Comparison of ENCODE assay signal across 9 mouse cellular contexts in the genomic region with DNA sequence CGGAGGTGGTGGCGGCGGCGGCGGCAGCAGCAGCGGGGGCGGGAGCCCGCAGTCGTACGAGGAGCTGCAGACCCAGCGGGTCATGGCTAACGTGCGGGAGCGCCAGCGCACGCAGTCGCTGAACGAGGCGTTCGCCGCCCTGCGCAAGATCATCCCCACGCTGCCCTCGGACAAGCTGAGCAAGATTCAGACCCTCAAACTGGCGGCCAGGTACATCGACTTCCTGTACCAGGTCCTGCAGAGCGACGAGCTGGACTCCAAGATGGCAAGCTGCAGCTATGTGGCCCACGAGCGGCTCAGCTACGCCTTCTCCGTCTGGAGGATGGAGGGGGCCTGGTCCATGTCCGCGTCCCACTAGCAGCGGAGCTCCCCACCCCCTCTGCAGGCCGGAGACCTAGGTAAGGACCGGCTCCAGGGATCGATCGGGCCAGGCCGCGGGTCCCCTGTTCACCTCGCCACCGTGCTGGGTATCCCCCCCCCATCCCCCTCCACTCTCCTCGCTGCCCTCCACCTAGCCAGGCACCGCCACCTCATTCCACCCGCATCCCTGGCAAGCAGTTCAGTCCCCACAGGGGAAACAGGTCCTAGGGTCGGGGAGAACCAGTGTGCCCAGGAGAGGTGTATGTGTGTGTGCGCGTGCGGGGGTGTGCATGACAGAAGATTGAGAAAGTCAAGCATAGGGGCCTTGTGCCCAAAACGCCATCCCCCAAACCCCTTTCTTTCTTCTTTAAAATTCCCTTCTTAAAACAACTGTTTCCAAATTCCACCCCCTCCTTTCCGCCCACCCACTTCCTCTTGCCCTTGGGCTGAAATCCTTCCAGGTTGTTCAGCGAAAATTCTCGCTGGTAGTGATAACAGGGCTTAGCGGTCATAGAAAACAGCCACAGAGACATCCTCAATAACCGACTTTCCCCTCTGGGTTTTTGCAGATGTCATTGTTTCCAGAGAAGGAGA. TPM values are rescaled to one million over a fixed set of nuclear protein-coding genes. Genes with fewer than 3 reads are reported as not detected.
DNase-seq lines count a peak whose midpoint lies in the region; ATAC-seq and TF ChIP-seq lines count a peak whose summit lies in the region.
"Had no signal": no experiment of that assay in that cellular context is flagged by ENCODE, and none has a peak within 500 bp of the region (broad histone marks: within the 10 kb centered on the region; RNA-seq: fewer than 3 reads in every experiment).

No protein-coding gene starts in this region.

- peak overlapping the region; percentile 92 for H3ac ChIP-seq in C2C12 (ENCODE audit: control insufficient read depth, insufficient read length, low read depth)

- TF ChIP-seq EP300 in stomach, postnatal 0 days (optimal IDR thresholded peaks at IDR 0.05): no peak

- no peaks in the 10 kb centered on the region for H3K27me3 ChIP-seq in C2C12 (ENCODE audit: control insufficient read depth, insufficient read depth, insufficient read length)
- H3K27me3 ChIP-seq in heart, embryonic 16.5 days (ENCODE audit: control insufficient read depth, insufficient read depth, low read length): peaks cover 77% of the 10 kb centered on the region
- peaks cover 81% of the 10 kb centered on the region for H3K27me3 ChIP-seq in liver, embryonic 11.5 days (replicated peaks; ENCODE audit: control insufficient read depth, insufficient read depth, low read length)
- H3K27me3 ChIP-seq in stomach, postnatal 0 days (ENCODE audit: control insufficient read depth, insufficient read depth, low read length): peaks cover 7% of the 10 kb centered on the region; the same call in 1 of the 2 replicates

- TF ChIP-seq CTCF in C2C12 (IDR thresholded peaks at IDR 0.05; ENCODE audit: control insufficient read depth, insufficient read depth, insufficient read length): no peak
- TF ChIP-seq CTCF in cortical plate, adult 2 months (IDR thresholded peaks at IDR 0.05; ENCODE audit: extremely low read depth, insufficient read depth, low read length): no peak
- no peak for TF ChIP-seq CTCF in stomach, postnatal 0 days (IDR thresholded peaks at IDR 0.05; ENCODE audit: low read depth)

- no peaks in the 10 kb centered on the region for H3K4me1 ChIP-seq in cortical plate, adult 2 months (ENCODE audit: control insufficient read depth, insufficient read depth, low read length)
- peaks cover 15% of the 10 kb centered on the region; the same call in 1 of the 2 replicates for H3K4me1 ChIP-seq in heart, embryonic 16.5 days (ENCODE audit: control insufficient read depth, insufficient read depth, low read length)
- no peaks in the 10 kb centered on the region; the same call in none of the 2 replicates for H3K4me1 ChIP-seq in liver, embryonic 11.5 days (replicated peaks; ENCODE audit: control insufficient read depth, insufficient read depth, low read length)
- H3K4me1 ChIP-seq in stomach, postnatal 0 days (replicated peaks; ENCODE audit: control insufficient read depth, insufficient read depth): no peaks in the 10 kb centered on the region

- peak overlapping the region; percentile 75 for H3K9ac ChIP-seq in heart, embryonic 16.5 days (ENCODE audit: low read length)
- peak overlapping the region; percentile 60 for H3K9ac ChIP-seq in liver, embryonic 11.5 days (ENCODE audit: low read depth, low read length)
- peak overlapping the region; percentile 69 for H3K9ac ChIP-seq in stomach, postnatal 0 days (ENCODE audit: low read length)

- H3K79me3 ChIP-seq in C2C12 (ENCODE audit: low read depth): peaks cover 2% of the 10 kb centered on the region

- no peak overlapping the region for H3K27ac ChIP-seq in cortical plate, adult 2 months (ENCODE audit: insufficient read depth, low read length)
- H3K27ac ChIP-seq in heart, embryonic 16.5 days (ENCODE audit: low read length): peak overlapping the region; percentile 83
- peak overlapping the region; percentile 61 for H3K27ac ChIP-seq in liver, embryonic 11.5 days (ENCODE audit: low read depth, low read length)
- peak overlapping the region; percentile 78 for H3K27ac ChIP-seq in stomach, postnatal 0 days (replicated peaks)
- H3K27ac ChIP-seq: macrophage had no signal

- peaks cover 23% of the 10 kb centered on the region for H3K79me2 ChIP-seq in C2C12 (ENCODE audit: control insufficient read depth, insufficient read depth)

- peak; percentile 16; the same call in 1 of the 2 replicates for ATAC-seq in heart, embryonic 16.5 days (replicated peaks; ENCODE audit: extremely low read depth, insufficient read depth, low FRiP score)
- 0 out of 2 replicates have a peak, but pooled peaks have one; percentile 34 for ATAC-seq in liver, embryonic 11.5 days (replicated peaks; ENCODE audit: low FRiP score)
- ATAC-seq in stomach, postnatal 0 days (ENCODE audit: low FRiP score, low TSS enrichment): peak; percentile 35

- H3K4me3 ChIP-seq in C2C12 (ENCODE audit: insufficient read depth, poor library complexity, severe bottlenecking): peak overlapping the region; percentile 41
- peak overlapping the region; percentile 10; the same call in 1 of the 2 replicates for H3K4me3 ChIP-seq in cortical plate, adult 2 months (ENCODE audit: insufficient read depth, low read length)
- H3K4me3 ChIP-seq in heart, embryonic 16.5 days (ENCODE audit: low read length): peak overlapping the region; percentile 74
- H3K4me3 ChIP-seq in liver, embryonic 11.5 days (ENCODE audit: low read depth, low read length): peak overlapping the region; percentile 50
- H3K4me3 ChIP-seq in stomach, postnatal 0 days (ENCODE audit: low read depth, low read length): peak overlapping the region; percentile 67

- DNase-seq in gastrocnemius, postnatal 25 days: peak; percentile 6
- no peak for DNase-seq in gastrocnemius, adult 18-20 months (ENCODE audit: low spot score)
- peak; percentile 40 for DNase-seq in liver, embryonic 11.5 days (ENCODE audit: low spot score)
- DNase-seq in stomach, postnatal 0 days (ENCODE audit: low spot score): no peak
- no peak for DNase-seq in layer of hippocampus, adult 11-12 months (ENCODE audit: low spot score)

- peak overlapping the region; percentile 85 for H3K4me2 ChIP-seq in heart, embryonic 16.5 days (ENCODE audit: low read depth, low read length)
- H3K4me2 ChIP-seq in liver, embryonic 11.5 days: peak overlapping the region; percentile 73
- peak overlapping the region; percentile 78 for H3K4me2 ChIP-seq in stomach, postnatal 0 days (replicated peaks; ENCODE audit: low read depth)

- H3K9me3 ChIP-seq in heart, embryonic 16.5 days (replicated peaks; ENCODE audit: control insufficient read depth, low read length): no peaks in the 10 kb centered on the region
- H3K9me3 ChIP-seq in liver, embryonic 11.5 days (ENCODE audit: control insufficient read depth, low read length): no peaks in the 10 kb centered on the region
- no peaks in the 10 kb centered on the region for H3K9me3 ChIP-seq in stomach, postnatal 0 days (ENCODE audit: control insufficient read depth, low read length)

- TF ChIP-seq POLR2A in cortical plate, adult 2 months (IDR thresholded peaks at IDR 0.05; ENCODE audit: extremely low read depth, insufficient read depth, low read length): no peak

- under 1% methylated on average over 54 of the region's 56 CpGs for WGBS in heart, embryonic 16.5 days
- WGBS in liver, embryonic 11.5 days: under 1% methylated on average over 53 of the region's 56 CpGs
- whole genome bisulfite sequencing in stomach, postnatal 0 days: 3% methylated on average over 47 of the region's 56 CpGs

- no peaks in the 10 kb centered on the region for H3K36me3 ChIP-seq in C2C12 (ENCODE audit: control insufficient read depth, insufficient read depth)
- H3K36me3 ChIP-seq in heart, embryonic 16.5 days (ENCODE audit: control insufficient read depth, insufficient read depth): no peaks in the 10 kb centered on the region
- H3K36me3 ChIP-seq in liver, embryonic 11.5 days (ENCODE audit: control insufficient read depth, insufficient read depth, low read length): no peaks in the 10 kb centered on the region
- no peaks in the 10 kb centered on the region for H3K36me3 ChIP-seq in stomach, postnatal 0 days (ENCODE audit: control insufficient read depth, insufficient read depth, low read length)

TF ChIP-seq in C2C12, 6 proteins besides CTCF, POLR2A, EP300 and RAD21:
- TF ChIP-seq CEBPB (IDR thresholded peaks at IDR 0.05; ENCODE audit: low read depth) (no peak), FOSL1 (IDR thresholded peaks at IDR 0.05; ENCODE audit: insufficient read depth, low read length, poor library complexity, severe bottlenecking) (no peak), MAX (IDR thresholded peaks at IDR 0.05) (no peak), MYOD1 (IDR thresholded peaks at IDR 0.05; ENCODE audit: control insufficient read depth, insufficient read length, low read depth) (no peak), USF1 (IDR thresholded peaks at IDR 0.05; ENCODE audit: low read depth) (no peak), MYOG (IDR thresholded peaks at IDR 0.05; ENCODE audit: control insufficient read depth, extremely low read depth, insufficient read length) (no peak)

RNA-seq across cellular contexts. Expression of gene Twist1, which starts 1.0 kb away (rescaled TPM):
- 1 to 10 TPM; 1.8 to 4.9 TPM for total RNA-seq in gastrocnemius, postnatal 25 days (2021)
- 1 to 10 TPM; 1.0 to 1.5 TPM for total RNA-seq in gastrocnemius, adult 18-20 months (2021)
- polyA plus RNA-seq in C2C12 (2012; fragmentation: generic; extraction: Trizol): 9.3 TPM
- 1.1 and 1.2 TPM in 2 replicates for polyA plus RNA-seq in cortical plate, adult 2 months (2012; rRNA removed)
- polyA plus RNA-seq in heart, embryonic 16.5 days (2015; fragmentation: Nextera tagmentation; extraction: Ambion mirVana): 1.4 and 1.9 TPM in 2 replicates
- 6.0 and 6.1 TPM in 2 replicates for polyA plus RNA-seq in liver, embryonic 11.5 days (2014; fragmentation: Nextera tagmentation; extraction: Ambion mirVana)
- 2.9 and 3.4 TPM in 2 replicates for polyA plus RNA-seq in stomach, postnatal 0 days (2015; fragmentation: Nextera tagmentation; extraction: Ambion mirVana)
- polyA plus RNA-seq: macrophage had no signal

RNA-seq across cellular contexts. Expression of gene Ferd3l, which starts 30.3 kb away (rescaled TPM):
- not detected for total RNA-seq in gastrocnemius, postnatal 25 days (2021)
- total RNA-seq in gastrocnemius, adult 18-20 months (2021): not detected
- polyA plus RNA-seq in C2C12 (2012; fragmentation: generic; extraction: Trizol): not detected
- not detected in 2 replicates for polyA plus RNA-seq in cortical plate, adult 2 months (2012; rRNA removed)
- not detected in 2 replicates for polyA plus RNA-seq in heart, embryonic 16.5 days (2015; fragmentation: Nextera tagmentation; extraction: Ambion mirVana)
- polyA plus RNA-seq in liver, embryonic 11.5 days (2014; fragmentation: Nextera tagmentation; extraction: Ambion mirVana): not detected in 2 replicates
- not detected in 2 replicates for polyA plus RNA-seq in stomach, postnatal 0 days (2015; fragmentation: Nextera tagmentation; extraction: Ambion mirVana)
- polyA plus RNA-seq: macrophage had no signal

Comparison
In these comparisons a context has a peak if more than half of its experiments do, and no peak if none do; other contexts are left out.
1. DNase-seq: peak in gastrocnemius, postnatal 25 days (single experiment) and liver, embryonic 11.5 days (single experiment); none in gastrocnemius, adult 18-20 months (single experiment), stomach, postnatal 0 days (single experiment) and layer of hippocampus, adult 11-12 months (single experiment).
2. H3K4me3 ChIP-seq: peak in every context shown above with its lines; median percentile 74 in heart, embryonic 16.5 days; 67 in stomach, postnatal 0 days; 50 in liver, embryonic 11.5 days; 41 in C2C12; 10 in cortical plate, adult 2 months.
3. Peak in every context shown above with its lines, with median percentiles within 50 percentile points of each other: ATAC-seq, H3K4me2 ChIP-seq and H3K9ac ChIP-seq.